Mouse (Mus musculus) CD8-positive naive resting alpha-beta T cell, adult 2 months (primary cell): ENCODE data around the gene Nfic.

ENCODE experiments used
- DNase-seq, 2 experiments: peaks; one replicate each; pipeline ENCODE4 v3.0.0; 2022; ENCODE audit warnings: low read depth in 2 of 2, low spot score in 2 of 2

Nfic gene

GRCm38 (mm10) chr10:81455181-81455895 is at the start of gene Nfic:
Gene Nfic, minus strand, starts transcription at chr10:81455635.
- DNase-seq = no peak

- peak; percentile 95 to 96 for DNase-seq
These were observed 47.2 kb upstream of the Nfic start for GRCm38 (mm10) chr10:81502658-81503057.

- DNase-seq = no peak
These were observed 46.4 kb upstream of the Nfic start for GRCm38 (mm10) chr10:81501863-81502262.

- DNase-seq = no peak
These were observed 44.6 kb upstream of the Nfic start, which contains the start of gene S1pr4 for GRCm38 (mm10) chr10:81500032-81500431. Gene S1pr4, minus strand, starts transcription at chr10:81500132.

GRCm38 (mm10) chr10:81499250-81499901 is 43.9 kb upstream of the Nfic start:
- DNase-seq = peak; percentile 74 to 84

- DNase-seq = no peak
These were observed 43.1 kb upstream of the Nfic start for GRCm38 (mm10) chr10:81498316-81499249.

- DNase-seq = no peak
These were observed 42.2 kb upstream of the Nfic start for GRCm38 (mm10) chr10:81497401-81498270.

- no peak for DNase-seq
These were observed 41.5 kb upstream of the Nfic start for GRCm38 (mm10) chr10:81496969-81497368.

- peak; percentile 96 to 97 for DNase-seq
These were observed 40.9 kb upstream of the Nfic start, which contains the start of gene Ncln for GRCm38 (mm10) chr10:81496264-81496901. Gene Ncln, minus strand, starts transcription at chr10:81496392.

- DNase-seq = no peak
These were observed 40.3 kb upstream of the Nfic start for GRCm38 (mm10) chr10:81495616-81496263.

- no peak for DNase-seq
These were observed 39.7 kb upstream of the Nfic start for GRCm38 (mm10) chr10:81495151-81495550.

GRCm38 (mm10) chr10:81494260-81495041 is 39.0 kb upstream of the Nfic start:
- DNase-seq = no peak

- DNase-seq = peak in 1 of 2 experiments; percentile 35
These were observed 38.3 kb upstream of the Nfic start for GRCm38 (mm10) chr10:81493601-81494220.

- DNase-seq = no peak
These were observed 37.3 kb upstream of the Nfic start for GRCm38 (mm10) chr10:81492606-81493240.

- no peak for DNase-seq
These were observed 35.6 kb upstream of the Nfic start for GRCm38 (mm10) chr10:81491018-81491417.

- no peak for DNase-seq
These were observed 34.5 kb upstream of the Nfic start for GRCm38 (mm10) chr10:81489941-81490340.

- no peak for DNase-seq
These were observed 32.6 kb upstream of the Nfic start for GRCm38 (mm10) chr10:81488081-81488480.

- no peak for DNase-seq
These were observed 31.1 kb upstream of the Nfic start for GRCm38 (mm10) chr10:81486496-81486895.
